Mouse (Mus musculus) embryonic fibroblast, embryonic 13.5 days (primary cell): ENCODE measurements around the gene Sp6.

Experiments used
- CTCF ChIP-seq: IDR thresholded peaks from 2 replicates; pipeline ENCODE4 v1.5.1; 2011; ENCODE audit warnings: mild to moderate bottlenecking, control low read depth, low read length, moderate library complexity, borderline replicate concordance; ENCODE audit not compliant: insufficient read depth
- POLR2A ChIP-seq: IDR thresholded peaks from 2 replicates; pipeline ENCODE4 v1.6.1; 2011; ENCODE audit warnings: low read depth, mild to moderate bottlenecking, control low read depth, low read length, moderate library complexity

DNA sequence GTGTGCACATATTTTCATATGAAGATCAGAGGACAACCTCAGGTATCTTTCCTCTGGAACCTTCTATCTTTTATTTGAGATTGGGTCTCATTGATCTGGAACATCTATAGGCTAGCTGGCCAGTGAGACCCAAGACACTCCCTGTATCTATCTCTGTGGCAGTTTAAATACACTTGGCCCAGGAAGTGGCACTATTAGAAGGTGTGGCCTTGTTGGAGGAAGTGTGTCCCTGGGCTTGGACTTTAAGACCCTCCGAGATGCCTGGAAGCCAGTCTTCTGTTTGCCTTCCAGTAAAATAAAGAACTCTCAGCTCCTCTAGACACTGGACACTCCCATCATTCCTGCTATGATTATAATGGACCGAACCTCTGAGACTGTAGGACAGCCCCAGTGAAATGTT, 56.6 kb downstream of the Sp6 start:
- TF ChIP-seq CTCF (no peak), POLR2A (no peak)
